Mouse (Mus musculus): ENCODE data around the gene Ccr8. TPM values are rescaled to one million over a fixed set of nuclear protein-coding genes. Genes with fewer than 3 reads are reported as not detected.
A peak's percentile ranks its signal among the peaks of the same experiment; 100 is the strongest.

Gene Ccr8
- not detected in 2 replicates for polyA plus RNA-seq (2014; fragmentation: Nextera tagmentation; extraction: Ambion mirVana)

GRCm38 (mm10) chr9:120091696-120092238 is at the start of gene Ccr8:
Ccr8 (plus strand) TSS chr9:120092114.
- Histone ChIP-seq H3K9ac (replicated peaks; ENCODE audit: low read length) (no peak within 1 kb of the TSS), H3K36me3 (replicated peaks; ENCODE audit: control insufficient read depth, insufficient read depth, low read depth, low read length) (no peaks in the 10 kb centered on the region), H3K4me2 (ENCODE audit: low read depth, low read length) (no peak within 1 kb of the TSS), H3K9me3 (replicated peaks; ENCODE audit: control insufficient read depth, low read length) (no peaks in the 10 kb centered on the region), H3K27ac (replicated peaks; ENCODE audit: low read depth, low read length) (no peak within 1 kb of the TSS), H3K4me1 (ENCODE audit: control insufficient read depth, insufficient read depth, low read length) (no peaks in the 10 kb centered on the region), H3K4me3 (ENCODE audit: low read depth, low read length) (no peak within 1 kb of the TSS), H3K27me3 (ENCODE audit: control insufficient read depth, insufficient read depth, low read length) (no peaks in the 10 kb centered on the region)
- 70% methylated on average over 5 of the region's 5 CpGs for WGBS
- DNase-seq (ENCODE audit: low spot score) (no peak), ATAC-seq (replicated peaks; ENCODE audit: insufficient number of reproducible peaks, low FRiP score, low TSS enrichment, low read depth) (no peak)

DNA sequence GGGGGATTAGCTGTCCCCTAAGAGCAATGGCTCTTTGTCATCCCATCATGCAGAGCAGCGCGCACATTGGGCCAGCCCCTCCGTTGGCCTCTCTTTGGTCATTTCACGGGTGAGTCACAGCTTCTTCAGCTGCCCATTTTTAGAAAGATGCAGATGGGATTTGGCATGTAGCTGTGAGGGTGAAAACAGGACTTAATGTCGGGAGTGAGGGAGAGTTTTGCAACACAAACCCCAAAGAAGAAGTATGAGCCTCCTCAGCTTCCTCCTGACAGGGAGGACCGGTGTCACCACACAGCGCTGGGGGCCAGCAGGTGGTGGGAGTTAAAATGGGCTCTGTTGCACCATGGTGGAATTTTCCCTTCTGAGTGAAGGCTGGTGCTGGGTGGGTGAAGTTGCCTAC is 48.8 kb upstream of the Ccr8 start:
- H3K27me3 ChIP-seq (ENCODE audit: control insufficient read depth, insufficient read depth, low read length): no peaks in the 10 kb centered on the region
- H3K4me1 ChIP-seq (ENCODE audit: control insufficient read depth, insufficient read depth, low read length): no peaks in the 10 kb centered on the region
- no peaks in the 10 kb centered on the region for H3K36me3 ChIP-seq (replicated peaks; ENCODE audit: control insufficient read depth, insufficient read depth, low read depth, low read length)
- no peak overlapping the region for H3K4me2 ChIP-seq (ENCODE audit: low read depth, low read length)
- H3K4me3 ChIP-seq (ENCODE audit: low read depth, low read length): no peak overlapping the region
- WGBS: 82% methylated on average over 7 of the region's 7 CpGs
- no peaks in the 10 kb centered on the region for H3K9me3 ChIP-seq (replicated peaks; ENCODE audit: control insufficient read depth, low read length)
- H3K9ac ChIP-seq (replicated peaks; ENCODE audit: low read length): no peak overlapping the region
- ATAC-seq (replicated peaks; ENCODE audit: insufficient number of reproducible peaks, low FRiP score, low TSS enrichment, low read depth) (no peak), DNase-seq (ENCODE audit: low spot score) (no peak)
- no peak overlapping the region for H3K27ac ChIP-seq (replicated peaks; ENCODE audit: low read depth, low read length)

- ATAC-seq (replicated peaks; ENCODE audit: insufficient number of reproducible peaks, low FRiP score, low TSS enrichment, low read depth): no peak
- WGBS: 70% methylated on average over 6 of the region's 6 CpGs
- Histone ChIP-seq H3K9ac (replicated peaks; ENCODE audit: low read length) (no peak overlapping the region), H3K4me3 (ENCODE audit: low read depth, low read length) (no peak overlapping the region), H3K9me3 (replicated peaks; ENCODE audit: control insufficient read depth, low read length) (no peaks in the 10 kb centered on the region), H3K4me2 (ENCODE audit: low read depth, low read length) (no peak overlapping the region), H3K4me1 (ENCODE audit: control insufficient read depth, insufficient read depth, low read length) (no peaks in the 10 kb centered on the region), H3K27me3 (ENCODE audit: control insufficient read depth, insufficient read depth, low read length) (no peaks in the 10 kb centered on the region), H3K27ac (replicated peaks; ENCODE audit: low read depth, low read length) (no peak overlapping the region), H3K36me3 (replicated peaks; ENCODE audit: control insufficient read depth, insufficient read depth, low read depth, low read length) (no peaks in the 10 kb centered on the region)
- DNase-seq (ENCODE audit: low spot score): no peak
These were observed 43.4 kb upstream of the Ccr8 start for GRCm38 (mm10) chr9:120048495-120048894.

GRCm38 (mm10) chr9:120049407-120049806 is 42.5 kb upstream of the Ccr8 start:
- ATAC-seq (replicated peaks; ENCODE audit: insufficient number of reproducible peaks, low FRiP score, low TSS enrichment, low read depth): no peak

DNA sequence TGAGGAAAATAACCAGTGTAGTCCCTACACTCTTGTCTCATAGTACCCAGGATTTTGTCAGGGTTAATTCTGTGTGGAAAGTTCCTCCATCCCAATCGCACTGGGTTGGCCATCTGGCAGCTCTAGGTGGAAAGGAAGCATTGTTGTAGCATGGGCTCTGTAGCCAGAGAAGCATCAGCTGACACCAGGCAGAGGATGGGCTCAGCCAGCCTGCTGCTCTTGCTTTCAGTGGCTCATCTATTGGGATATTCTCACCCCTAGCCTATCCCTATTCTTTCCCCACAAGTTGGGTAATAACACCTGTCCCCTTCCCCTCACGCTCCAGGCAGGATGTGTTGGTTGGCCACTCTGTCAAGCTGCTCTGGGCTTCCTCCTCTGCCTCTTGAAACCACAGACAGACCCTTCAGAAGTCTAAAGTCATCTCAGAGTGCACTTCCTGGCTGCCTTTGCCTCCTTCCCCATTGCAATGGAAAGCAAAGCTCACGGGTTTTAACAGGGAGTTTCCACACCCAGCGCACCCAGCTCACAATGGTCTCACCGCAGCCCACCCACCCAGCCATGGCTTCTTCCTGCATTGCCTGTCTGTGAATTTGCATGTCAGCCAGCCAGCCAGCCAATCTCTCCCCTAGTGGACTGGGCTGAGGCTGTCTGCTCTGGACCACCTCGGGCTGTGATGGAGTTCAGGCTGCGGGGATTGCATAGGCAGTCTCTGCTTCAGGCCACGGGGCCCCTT is 37.2 kb upstream of the Ccr8 start:
- DNase-seq (ENCODE audit: low spot score): peak; percentile 12
- Histone ChIP-seq H3K4me2 (ENCODE audit: low read depth, low read length) (no peak overlapping the region), H3K9ac (replicated peaks; ENCODE audit: low read length) (peak overlapping the region; percentile 6; the same call in 1 of the 2 replicates), H3K36me3 (replicated peaks; ENCODE audit: control insufficient read depth, insufficient read depth, low read depth, low read length) (no peaks in the 10 kb centered on the region), H3K27ac (replicated peaks; ENCODE audit: low read depth, low read length) (no peak overlapping the region), H3K4me3 (ENCODE audit: low read depth, low read length) (no peak overlapping the region), H3K27me3 (ENCODE audit: control insufficient read depth, insufficient read depth, low read length) (no peaks in the 10 kb centered on the region), H3K4me1 (ENCODE audit: control insufficient read depth, insufficient read depth, low read length) (no peaks in the 10 kb centered on the region), H3K9me3 (replicated peaks; ENCODE audit: control insufficient read depth, low read length) (no peaks in the 10 kb centered on the region)
- ATAC-seq (replicated peaks; ENCODE audit: insufficient number of reproducible peaks, low FRiP score, low TSS enrichment, low read depth): no peak
- WGBS: 56% methylated on average over 8 of the region's 8 CpGs

More at GRCm38 (mm10) chr9:120049407-120049806, 42.5 kb upstream of the Ccr8 start:
- WGBS: 84% methylated on average over 3 of the region's 3 CpGs
- H3K4me2 ChIP-seq (ENCODE audit: low read depth, low read length): no peak overlapping the region
- H3K36me3 ChIP-seq (replicated peaks; ENCODE audit: control insufficient read depth, insufficient read depth, low read depth, low read length): no peaks in the 10 kb centered on the region
- no peak overlapping the region for H3K4me3 ChIP-seq (ENCODE audit: low read depth, low read length)
- H3K9me3 ChIP-seq (replicated peaks; ENCODE audit: control insufficient read depth, low read length): no peaks in the 10 kb centered on the region
- no peaks in the 10 kb centered on the region for H3K4me1 ChIP-seq (ENCODE audit: control insufficient read depth, insufficient read depth, low read length)
- DNase-seq (ENCODE audit: low spot score): no peak
- H3K27me3 ChIP-seq (ENCODE audit: control insufficient read depth, insufficient read depth, low read length): no peaks in the 10 kb centered on the region
- H3K9ac ChIP-seq (replicated peaks; ENCODE audit: low read length): no peak overlapping the region
- no peak overlapping the region for H3K27ac ChIP-seq (replicated peaks; ENCODE audit: low read depth, low read length)

GRCm38 (mm10) chr9:120056201-120056600 is 35.7 kb upstream of the Ccr8 start:
- Histone ChIP-seq H3K4me1 (ENCODE audit: control insufficient read depth, insufficient read depth, low read length) (no peaks in the 10 kb centered on the region), H3K4me2 (ENCODE audit: low read depth, low read length) (no peak overlapping the region), H3K27ac (replicated peaks; ENCODE audit: low read depth, low read length) (no peak overlapping the region), H3K4me3 (ENCODE audit: low read depth, low read length) (no peak overlapping the region), H3K36me3 (replicated peaks; ENCODE audit: control insufficient read depth, insufficient read depth, low read depth, low read length) (no peaks in the 10 kb centered on the region), H3K9me3 (replicated peaks; ENCODE audit: control insufficient read depth, low read length) (no peaks in the 10 kb centered on the region), H3K27me3 (ENCODE audit: control insufficient read depth, insufficient read depth, low read length) (no peaks in the 10 kb centered on the region), H3K9ac (replicated peaks; ENCODE audit: low read length) (no peak overlapping the region)
- DNase-seq (ENCODE audit: low spot score) (no peak), ATAC-seq (replicated peaks; ENCODE audit: insufficient number of reproducible peaks, low FRiP score, low TSS enrichment, low read depth) (no peak)
- WGBS: 83% methylated on average over 9 of the region's 9 CpGs

GRCm38 (mm10) chr9:120058730-120059129 is 33.2 kb upstream of the Ccr8 start:
- Histone ChIP-seq H3K9me3 (replicated peaks; ENCODE audit: control insufficient read depth, low read length) (no peaks in the 10 kb centered on the region), H3K9ac (replicated peaks; ENCODE audit: low read length) (no peak overlapping the region), H3K4me1 (ENCODE audit: control insufficient read depth, insufficient read depth, low read length) (no peaks in the 10 kb centered on the region), H3K27ac (replicated peaks; ENCODE audit: low read depth, low read length) (no peak overlapping the region), H3K36me3 (replicated peaks; ENCODE audit: control insufficient read depth, insufficient read depth, low read depth, low read length) (no peaks in the 10 kb centered on the region), H3K4me2 (ENCODE audit: low read depth, low read length) (no peak overlapping the region), H3K27me3 (ENCODE audit: control insufficient read depth, insufficient read depth, low read length) (no peaks in the 10 kb centered on the region), H3K4me3 (ENCODE audit: low read depth, low read length) (no peak overlapping the region)
- no peak for ATAC-seq (replicated peaks; ENCODE audit: insufficient number of reproducible peaks, low FRiP score, low TSS enrichment, low read depth)
- WGBS: 72% methylated on average over 3 of the region's 3 CpGs
- DNase-seq (ENCODE audit: low spot score): no peak

- ATAC-seq (replicated peaks; ENCODE audit: insufficient number of reproducible peaks, low FRiP score, low TSS enrichment, low read depth): no peak
- H3K27ac ChIP-seq (replicated peaks; ENCODE audit: low read depth, low read length): no peak overlapping the region
- WGBS: 76% methylated on average over 4 of the region's 4 CpGs
- H3K4me2 ChIP-seq (ENCODE audit: low read depth, low read length): no peak overlapping the region
- DNase-seq (ENCODE audit: low spot score): no peak
- no peak overlapping the region for H3K9ac ChIP-seq (replicated peaks; ENCODE audit: low read length)
- H3K4me1 ChIP-seq (ENCODE audit: control insufficient read depth, insufficient read depth, low read length): no peaks in the 10 kb centered on the region
- no peaks in the 10 kb centered on the region for H3K36me3 ChIP-seq (replicated peaks; ENCODE audit: control insufficient read depth, insufficient read depth, low read depth, low read length)
- no peaks in the 10 kb centered on the region for H3K9me3 ChIP-seq (replicated peaks; ENCODE audit: control insufficient read depth, low read length)
- H3K4me3 ChIP-seq (ENCODE audit: low read depth, low read length): no peak overlapping the region
- no peaks in the 10 kb centered on the region for H3K27me3 ChIP-seq (ENCODE audit: control insufficient read depth, insufficient read depth, low read length)
These were observed 27.6 kb upstream of the Ccr8 start for GRCm38 (mm10) chr9:120064317-120064716.
